Mouse (Mus musculus): ENCODE results near the gene Chpf. TPM values are rescaled to one million over a fixed set of nuclear protein-coding genes. Genes with fewer than 3 reads are reported as not detected.

The Chpf gene
- total RNA-seq, 1 experiment from 2014 or later = 0.10 TPM

Other genes with a start within 250 kb of the Chpf start
- gene A630095N17Rik, start 247.2 kb downstream of the Chpf start, total RNA-seq (2017) = 2.6 TPM in 1 of 2 replicates, not detected in the other
- 12.5 and 15.4 TPM in 2 replicates for gene Dnajb2, start 242.9 kb downstream of the Chpf start, total RNA-seq (2017)
- gene Ptprn, start 214.8 kb downstream of the Chpf start, total RNA-seq (2017) = not detected in 2 replicates
- not detected in 2 replicates for gene Resp18, start 200.9 kb downstream of the Chpf start, total RNA-seq (2017)
- 39.8 and 43.1 TPM in 2 replicates for gene Dnpep, start 161.3 kb downstream of the Chpf start, total RNA-seq (2017)
- gene Des, start 119.0 kb downstream of the Chpf start, total RNA-seq (2017) = not detected in 2 replicates
- gene Speg, start 104.0 kb downstream of the Chpf start, total RNA-seq (2017) = 2.4 and 3.9 TPM in 2 replicates
- 70.0 and 84.8 TPM in 2 replicates for gene Gmppa, start 43.4 kb downstream of the Chpf start, total RNA-seq (2017)
- gene Asic4, start 28.9 kb downstream of the Chpf start, total RNA-seq (2017) = not detected in 2 replicates
- not detected in 2 replicates for gene Tmem198, start 225 bp upstream of the Chpf start, total RNA-seq (2017)
- 9.7 and 11.3 TPM in 2 replicates for gene Obsl1, start 27.1 kb upstream of the Chpf start, total RNA-seq (2017)
- gene Inha, start 27.8 kb upstream of the Chpf start, total RNA-seq (2017) = 1.2 and 1.6 TPM in 2 replicates
- gene Stk11ip, start 42.2 kb upstream of the Chpf start, total RNA-seq (2017) = 17.9 and 21.6 TPM in 2 replicates
- gene Slc4a3, start 67.0 kb upstream of the Chpf start, total RNA-seq (2017) = 0.20 and 0.38 TPM in 2 replicates